Mouse (Mus musculus) adipocyte (in vitro differentiated cells): ENCODE data around the gene H2-Aa.

Experiments used
- DNase-seq: peaks from one replicate; pipeline ENCODE4 v3.0.0-alpha.2; 2016; ENCODE audit warnings: low spot score

The H2-Aa gene

DNA sequence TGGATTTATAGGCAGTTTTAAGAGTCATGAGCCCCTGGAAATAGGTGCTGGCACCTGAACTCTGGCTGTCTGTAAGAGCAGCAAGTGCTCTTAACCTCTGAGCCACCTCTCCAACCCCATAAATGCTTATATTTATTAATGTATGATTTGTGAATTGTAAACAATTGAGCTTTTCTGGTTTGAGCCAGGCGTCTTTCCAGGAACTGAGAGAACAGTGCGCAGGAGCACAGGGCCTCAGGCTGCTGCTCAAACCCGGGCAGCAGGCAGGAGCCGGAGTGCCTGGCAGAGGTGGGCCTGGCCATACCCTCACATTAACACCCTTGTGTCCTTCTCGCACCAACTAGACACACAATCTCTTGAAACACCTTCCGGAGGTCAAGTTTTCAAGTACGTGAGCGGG is 12.4 kb upstream of the H2-Aa start:
- DNase-seq: no peak

DNA sequence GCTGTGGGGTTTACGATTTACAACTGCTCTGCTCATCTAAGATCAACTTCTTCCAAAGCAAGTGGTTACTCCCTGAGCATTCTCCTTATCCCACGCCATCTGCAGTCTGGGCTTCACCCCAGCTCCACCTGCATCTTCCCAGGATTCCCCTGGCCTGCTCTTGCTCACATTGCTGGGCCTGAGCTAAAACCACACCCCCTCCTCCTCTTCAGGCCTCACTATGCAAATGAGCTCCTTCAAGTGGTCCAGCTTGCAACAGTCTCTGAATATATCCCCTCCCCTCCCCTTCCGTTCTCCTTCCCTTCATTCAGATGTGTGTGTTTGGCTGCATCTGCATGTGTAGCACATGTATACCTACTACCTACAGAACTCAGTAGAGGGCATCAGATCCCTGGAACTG is 11.7 kb upstream of the H2-Aa start:
- no peak for DNase-seq

GRCm38 (mm10) chr17:34295891-34296794 is 8.5 kb upstream of the H2-Aa start:
- peak; percentile 49 for DNase-seq

DNA sequence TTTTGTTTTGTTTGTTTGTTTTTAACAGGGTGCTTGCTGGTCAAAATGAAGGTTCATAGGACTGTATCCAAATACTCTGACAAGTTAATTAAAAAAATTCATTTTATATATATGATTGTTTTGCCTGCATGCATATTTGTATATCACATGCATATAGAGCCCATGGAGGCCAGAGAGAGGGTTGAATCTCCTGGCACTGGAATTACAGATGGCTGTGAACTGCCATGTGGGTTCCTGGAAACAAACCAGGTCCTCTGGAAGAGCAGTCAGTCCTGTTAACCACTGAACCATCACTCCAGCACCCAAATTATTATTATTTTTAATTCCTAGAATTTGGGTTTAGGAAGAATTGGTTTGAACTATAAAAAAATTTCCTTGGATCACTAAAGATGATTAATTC is 7.7 kb upstream of the H2-Aa start:
- DNase-seq: no peak

GRCm38 (mm10) chr17:34294249-34294648 is 6.6 kb upstream of the H2-Aa start:
- DNase-seq: no peak

DNA sequence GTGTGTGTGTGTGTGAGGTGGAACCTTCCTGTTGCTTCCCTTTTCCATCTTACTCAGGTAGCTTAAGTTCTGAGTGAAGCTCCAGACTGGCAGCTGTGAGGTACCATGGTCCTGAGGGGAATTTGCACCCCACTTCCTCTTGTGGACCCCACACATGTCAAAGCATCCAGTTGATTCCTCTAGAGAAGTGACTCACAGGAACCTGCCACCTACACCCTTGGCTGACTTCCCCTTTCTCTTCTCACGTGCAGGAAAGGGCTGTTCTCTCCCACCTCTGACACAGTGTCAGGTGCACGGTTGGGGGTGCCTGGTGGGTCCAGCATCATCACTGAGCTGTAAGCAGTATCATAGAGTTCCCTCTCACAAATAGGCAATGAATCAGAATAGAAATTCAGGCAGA is 5.9 kb upstream of the H2-Aa start:
- no peak for DNase-seq

DNA sequence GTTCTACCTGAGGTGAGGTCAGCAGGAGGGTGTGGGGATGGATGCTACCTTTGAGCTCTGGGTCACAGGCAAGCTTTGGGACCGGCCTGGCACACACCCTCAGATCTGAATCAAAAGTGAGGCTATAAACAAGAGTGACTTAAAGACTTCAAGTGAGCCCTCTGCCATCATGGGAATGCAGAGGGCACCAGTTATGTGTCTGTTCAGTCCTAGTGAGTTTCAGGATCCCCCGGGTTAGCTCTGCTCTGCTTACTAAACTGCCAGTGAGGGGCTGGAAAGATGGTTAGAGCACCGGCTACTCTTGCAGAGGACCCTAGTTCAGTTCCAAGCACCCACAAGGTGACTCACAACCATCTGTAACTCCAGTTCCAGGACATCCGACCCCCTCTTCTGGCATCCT is 4.9 kb upstream of the H2-Aa start:
- DNase-seq: no peak

- peak; percentile 52 for DNase-seq
Observed at GRCm38 (mm10) chr17:34291609-34292008, 4.0 kb upstream of the H2-Aa start.

DNA sequence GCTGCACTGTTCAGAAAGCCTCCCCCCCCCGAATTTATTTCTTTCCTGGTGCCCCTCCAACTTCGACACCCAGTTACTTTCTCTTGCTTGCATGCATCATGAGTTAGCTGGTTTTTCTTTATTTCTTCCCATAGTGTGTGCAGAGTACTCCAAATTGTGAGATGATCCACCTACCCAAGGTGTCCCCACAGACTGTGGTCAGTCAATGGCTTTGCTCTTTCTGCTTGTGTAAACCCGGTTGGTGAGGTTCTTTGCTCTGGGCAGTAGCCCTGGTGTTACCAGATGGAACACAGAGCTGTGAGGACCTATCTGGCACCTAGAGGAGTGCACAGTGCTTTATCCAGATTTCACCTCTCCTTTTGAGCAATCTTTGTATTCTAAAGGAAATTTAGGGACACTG is 508 bp upstream of the H2-Aa start:
- no peak for DNase-seq

DNA sequence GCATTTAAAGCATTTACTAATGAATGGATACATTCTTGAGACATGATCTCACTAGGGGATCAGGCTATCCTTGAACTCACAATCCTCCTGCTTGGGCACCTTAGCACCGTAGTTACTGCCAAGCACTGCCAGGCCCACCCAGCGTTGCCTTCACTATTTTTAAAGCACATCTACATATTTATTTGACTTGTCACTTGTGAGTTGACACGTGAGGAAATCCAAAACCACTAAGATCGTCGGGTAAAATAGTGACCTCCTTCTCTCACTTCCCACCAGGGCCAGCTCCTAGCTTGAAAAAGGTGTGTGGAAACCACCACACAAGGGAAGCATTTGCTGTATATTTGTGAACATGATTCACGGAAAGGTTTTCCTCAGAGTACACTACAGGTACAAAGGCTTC is 624 bp downstream of the H2-Aa start:
- DNase-seq: no peak

- DNase-seq: no peak
Observed at GRCm38 (mm10) chr17:34286501-34286900, 1.1 kb downstream of the H2-Aa start.

- DNase-seq: no peak
Observed at GRCm38 (mm10) chr17:34285848-34286247, 1.8 kb downstream of the H2-Aa start.

- DNase-seq: no peak
Observed at GRCm38 (mm10) chr17:34285371-34285770, 2.3 kb downstream of the H2-Aa start.

DNA sequence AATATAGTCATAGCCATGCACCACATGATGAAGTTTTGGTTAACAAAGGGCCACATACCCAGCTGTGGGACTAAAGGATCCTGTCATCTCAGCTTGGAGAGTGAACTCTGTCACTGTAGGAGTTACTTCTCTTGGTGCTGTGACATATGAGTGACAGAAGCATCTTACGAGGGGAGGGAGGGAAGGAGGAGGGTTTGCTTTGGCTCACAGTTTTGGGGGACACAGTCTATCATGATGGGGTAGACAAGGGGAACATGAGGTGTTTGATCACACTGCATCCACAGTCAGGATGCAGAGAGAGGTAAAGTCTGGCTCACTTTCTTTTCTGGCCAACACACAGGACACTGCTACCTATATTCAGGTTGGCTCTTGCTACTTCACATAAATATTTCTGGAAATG is 5.8 kb downstream of the H2-Aa start:
- DNase-seq: no peak

DNA sequence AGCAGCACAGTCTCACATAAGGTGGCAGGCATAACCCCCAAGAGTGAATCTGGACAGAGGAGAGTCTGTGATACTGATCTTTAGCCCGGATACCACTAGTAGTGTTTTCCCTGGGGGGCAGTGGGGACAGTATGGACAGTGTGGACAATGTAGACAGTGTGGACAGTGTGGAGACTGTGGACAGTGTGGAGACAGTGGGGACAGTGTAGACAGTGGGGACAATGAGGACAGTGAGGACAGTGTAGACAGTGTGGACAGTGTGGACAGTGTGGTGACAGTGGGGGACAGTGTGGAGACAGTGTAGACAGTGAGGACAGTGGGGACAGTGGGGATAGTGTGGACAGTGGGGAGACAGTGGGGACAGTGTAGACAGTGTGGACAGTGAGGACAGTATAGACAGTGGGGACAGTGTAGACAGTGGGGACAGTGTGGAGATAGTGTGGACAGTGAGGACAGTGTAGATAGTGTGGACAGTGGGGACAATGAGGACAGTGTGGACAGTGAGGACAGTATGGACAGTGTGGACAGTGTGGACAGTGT is 7.1 kb downstream of the H2-Aa start:
- DNase-seq: no peak

GRCm38 (mm10) chr17:34272102-34272501 is 15.5 kb downstream of the H2-Aa start:
- no peak for DNase-seq

GRCm38 (mm10) chr17:34270940-34271339 is 16.7 kb downstream of the H2-Aa start:
- DNase-seq: no peak

GRCm38 (mm10) chr17:34270230-34270629 is 17.4 kb downstream of the H2-Aa start:
- DNase-seq: no peak

DNA sequence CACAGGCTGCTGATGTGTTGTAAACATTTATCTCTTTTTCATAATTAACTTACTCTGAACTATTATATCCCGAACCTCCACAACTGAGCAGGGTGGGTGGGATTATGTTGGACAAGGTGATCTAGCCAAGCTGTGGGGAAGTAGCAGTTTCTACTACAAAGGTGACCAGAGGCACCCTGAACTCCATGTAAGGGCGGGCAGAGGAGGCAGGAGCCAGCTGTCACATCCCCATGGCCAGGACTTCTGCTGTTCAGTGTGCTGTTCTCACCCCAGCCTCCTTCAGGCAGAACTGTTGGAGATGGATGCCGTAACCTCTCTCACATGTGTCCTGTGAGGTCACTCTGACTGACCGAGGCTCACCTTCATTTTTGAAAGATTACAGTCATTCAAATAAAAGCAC is 17.8 kb downstream of the H2-Aa start:
- DNase-seq: no peak

GRCm38 (mm10) chr17:34268748-34269147 is 18.9 kb downstream of the H2-Aa start:
- DNase-seq: no peak

GRCm38 (mm10) chr17:34268262-34268661 is 19.4 kb downstream of the H2-Aa start:
- no peak for DNase-seq

DNA sequence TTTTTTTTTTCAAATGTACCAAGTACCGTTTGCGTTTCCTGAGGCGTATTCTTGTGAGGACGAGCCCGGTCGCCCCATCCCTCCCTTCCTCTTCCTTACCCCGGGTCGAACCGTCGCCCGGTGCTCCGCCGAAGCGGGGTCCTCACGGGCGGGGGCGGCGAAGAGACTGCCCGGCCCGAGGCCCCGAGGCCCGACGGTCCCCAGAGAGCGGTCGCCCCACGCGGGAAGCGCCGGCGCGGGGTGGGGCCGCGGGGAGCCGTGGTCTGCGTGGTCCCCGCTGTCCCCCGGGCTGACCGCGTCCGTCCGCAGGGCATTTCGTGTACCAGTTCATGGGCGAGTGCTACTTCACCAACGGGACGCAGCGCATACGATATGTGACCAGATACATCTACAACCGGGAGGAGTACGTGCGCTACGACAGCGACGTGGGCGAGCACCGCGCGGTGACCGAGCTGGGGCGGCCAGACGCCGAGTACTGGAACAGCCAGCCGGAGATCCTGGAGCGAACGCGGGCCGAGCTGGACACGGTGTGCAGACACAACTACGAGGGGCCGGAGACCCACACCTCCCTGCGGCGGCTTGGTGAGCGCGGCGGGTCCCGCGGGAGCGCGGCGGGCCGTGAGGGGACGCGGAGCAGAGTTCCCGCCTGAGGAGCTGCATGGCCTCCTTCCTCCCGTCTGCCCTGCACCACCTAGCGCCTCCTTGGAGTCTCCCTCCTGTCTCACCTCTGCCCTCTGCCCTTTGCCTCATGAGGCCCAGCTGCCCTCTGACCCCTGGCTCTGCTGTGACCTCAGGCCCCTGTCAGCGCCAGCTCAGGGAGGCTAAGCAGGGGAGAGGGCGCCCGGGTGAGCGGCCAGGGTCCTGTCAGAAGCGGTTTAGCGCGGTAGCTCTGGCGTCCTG is 22.9 kb downstream of the H2-Aa start:
- no peak for DNase-seq
